Mouse (Mus musculus): ENCODE measurements around the gene Hs6st1.

The Hs6st1 gene

GRCm38 (mm10) chr1:36085069-36085468 lies 16.9 kb downstream of the Hs6st1 start:
- DNase-seq: no peak

GRCm38 (mm10) chr1:36088367-36088766 lies 20.2 kb downstream of the Hs6st1 start:
- peak; percentile 63 for DNase-seq

- peak; percentile 50 for DNase-seq
Measured at GRCm38 (mm10) chr1:36089481-36089880, 21.3 kb downstream of the Hs6st1 start.

GRCm38 (mm10) chr1:36090011-36090721 lies 22.0 kb downstream of the Hs6st1 start:
- peak; percentile 55 for DNase-seq

- no peak for DNase-seq
Measured at GRCm38 (mm10) chr1:36090722-36091110, 22.5 kb downstream of the Hs6st1 start.

- no peak for DNase-seq
Measured at GRCm38 (mm10) chr1:36091246-36091645, 23.0 kb downstream of the Hs6st1 start.

GRCm38 (mm10) chr1:36093741-36094140 lies 25.5 kb downstream of the Hs6st1 start:
- no peak for DNase-seq

GRCm38 (mm10) chr1:36095423-36096272 lies 27.4 kb downstream of the Hs6st1 start:
- DNase-seq: peak; percentile 60

- DNase-seq: no peak
Measured at GRCm38 (mm10) chr1:36098432-36098831, 30.2 kb downstream of the Hs6st1 start.

- DNase-seq: no peak
Measured at GRCm38 (mm10) chr1:36100371-36100770, 32.2 kb downstream of the Hs6st1 start.

GRCm38 (mm10) chr1:36105917-36106706 lies 37.9 kb downstream of the Hs6st1 start:
- DNase-seq: no peak

GRCm38 (mm10) chr1:36109987-36110386 lies 41.8 kb downstream of the Hs6st1 start:
- DNase-seq: no peak

GRCm38 (mm10) chr1:36112665-36113064 lies 44.5 kb downstream of the Hs6st1 start:
- no peak for DNase-seq

- no peak for DNase-seq
Measured at GRCm38 (mm10) chr1:36113670-36114069, 45.5 kb downstream of the Hs6st1 start.

- DNase-seq: no peak
Measured at GRCm38 (mm10) chr1:36114844-36115243, 46.6 kb downstream of the Hs6st1 start.

GRCm38 (mm10) chr1:36116488-36116887 lies 48.3 kb downstream of the Hs6st1 start:
- no peak for DNase-seq

GRCm38 (mm10) chr1:36118061-36118685 lies 50.0 kb downstream of the Hs6st1 start:
- no peak for DNase-seq

GRCm38 (mm10) chr1:36118958-36119357 lies 50.8 kb downstream of the Hs6st1 start:
- DNase-seq: no peak

- DNase-seq: no peak
Measured at GRCm38 (mm10) chr1:36119426-36119825, 51.2 kb downstream of the Hs6st1 start.

- no peak for DNase-seq
Measured at GRCm38 (mm10) chr1:36121172-36121571, 53.0 kb downstream of the Hs6st1 start.

GRCm38 (mm10) chr1:36125076-36125475 lies 56.9 kb downstream of the Hs6st1 start:
- DNase-seq: no peak

- DNase-seq: peak; percentile 83
Measured at GRCm38 (mm10) chr1:36129126-36129525, 60.9 kb downstream of the Hs6st1 start.

GRCm38 (mm10) chr1:36129881-36130280 lies 61.7 kb downstream of the Hs6st1 start:
- no peak for DNase-seq

Data from kidney, postnatal 10 days (tissue).